Mouse (Mus musculus): Measurements from ENCODE around the gene Brix1. TPM values are rescaled to one million over a fixed set of nuclear protein-coding genes. Genes with fewer than 3 reads are reported as not detected.

Gene Brix1
- total RNA-seq, 1 experiment = 54.7 TPM

GRCm38 (mm10) chr15:10490101-10490500, 4.4 kb upstream of the Brix1 start:
- Histone ChIP-seq H3K36me3 (ENCODE audit: control insufficient read depth, insufficient read depth, low read length, poor library complexity, severe bottlenecking) (peaks cover 34% of the 10 kb centered on the region), H3K4me1 (ENCODE audit: control insufficient read depth in 2 of 2, insufficient read depth in 2 of 2, low read length in 2 of 2, poor library complexity in 1 of 2) (peaks cover 0 to 2% of the 10 kb centered on the region in 2 experiments; a peak in 1 of 4 replicates), H3K27ac (ENCODE audit: insufficient read depth, low read depth, low read length, poor library complexity, severe bottlenecking) (no peak overlapping the region), H3K4me3 (ENCODE audit: insufficient read depth in 1 of 2, low read depth in 1 of 2, low read length in 2 of 2, poor library complexity in 1 of 2, severe bottlenecking in 1 of 2) (no peak overlapping the region), H3K9ac (ENCODE audit: insufficient read depth, low read depth, low read length, poor library complexity, severe bottlenecking) (no peak overlapping the region), H3K9me3 (ENCODE audit: control insufficient read depth, insufficient read depth, low read depth, low read length) (no peaks in the 10 kb centered on the region)
- no peak for TF ChIP-seq HCFC1 (IDR thresholded peaks at IDR 0.05; ENCODE audit: borderline replicate concordance, insufficient read depth, low read length)
- TF ChIP-seq CHD2 (IDR thresholded peaks at IDR 0.05; ENCODE audit: low read depth, low read length) = no peak
- no peak for TF ChIP-seq MAFK (IDR thresholded peaks at IDR 0.05; ENCODE audit: insufficient read depth, low read depth, low read length)
- no peak for TF ChIP-seq ZC3H11A (IDR thresholded peaks at IDR 0.05; ENCODE audit: borderline replicate concordance, low read depth, low read length)
- no peak for TF ChIP-seq ZNF384 (IDR thresholded peaks at IDR 0.05; ENCODE audit: low read depth, low read length)
- in situ Hi-C loops (cut with MboI; ENCODE audit: low sequenced_read_pairs in 2 of 2, unreplicated experiment in 2 of 2) = loop anchor here (10.0 to 25.0 kb wide), 2 partner anchors 385 to 897 kb away; partner anchors contain the start of gene Tars (in 1 of the 2)
- DNase-seq (ENCODE audit: low read depth, low spot score) = no peak

- H3K9ac ChIP-seq (ENCODE audit: insufficient read depth, low read depth, low read length, poor library complexity, severe bottlenecking) = peak overlapping the region; percentile 74
- H3K27ac ChIP-seq (ENCODE audit: insufficient read depth, low read depth, low read length, poor library complexity, severe bottlenecking) = no peak overlapping the region; the same call in 1 of the 2 replicates
- in situ Hi-C loops (cut with MboI; ENCODE audit: low sequenced_read_pairs in 2 of 2, unreplicated experiment in 2 of 2) = loop anchor here in 1 of 2 experiments (25.0 kb wide), 1 partner anchor 900 kb away; the partner anchor contains the start of gene Tars
- H3K9me3 ChIP-seq (ENCODE audit: control insufficient read depth, insufficient read depth, low read depth, low read length) = no peaks in the 10 kb centered on the region
- no peak for DNase-seq (ENCODE audit: low read depth, low spot score)
- TF ChIP-seq HCFC1 (IDR thresholded peaks at IDR 0.05; ENCODE audit: borderline replicate concordance, insufficient read depth, low read length) (no peak), ZNF384 (IDR thresholded peaks at IDR 0.05; ENCODE audit: low read depth, low read length) (no peak)
- H3K4me3 ChIP-seq (ENCODE audit: insufficient read depth in 1 of 2, low read depth in 1 of 2, low read length in 2 of 2, poor library complexity in 1 of 2, severe bottlenecking in 1 of 2) = peak overlapping the region; percentile 90 to 96; a peak in 3 of 4 replicates
- peaks cover 0 to 4% of the 10 kb centered on the region in 2 experiments; a peak in 1 of 4 replicates for H3K4me1 ChIP-seq (ENCODE audit: control insufficient read depth in 2 of 2, insufficient read depth in 2 of 2, low read length in 2 of 2, poor library complexity in 1 of 2)
- H3K36me3 ChIP-seq (ENCODE audit: control insufficient read depth, insufficient read depth, low read length, poor library complexity, severe bottlenecking) = peaks cover 32% of the 10 kb centered on the region
These were observed 1.5 kb upstream of the Brix1 start for GRCm38 (mm10) chr15:10487246-10487645.

GRCm38 (mm10) chr15:10486365-10486839, 655 bp upstream of the Brix1 start:
- Histone ChIP-seq H3K9me3 (ENCODE audit: control insufficient read depth, insufficient read depth, low read depth, low read length) (no peaks in the 10 kb centered on the region), H3K36me3 (ENCODE audit: control insufficient read depth, insufficient read depth, low read length, poor library complexity, severe bottlenecking) (peaks cover 32% of the 10 kb centered on the region), H3K27ac (ENCODE audit: insufficient read depth, low read depth, low read length, poor library complexity, severe bottlenecking) (peak overlapping the region; percentile 74), H3K4me1 (ENCODE audit: control insufficient read depth in 2 of 2, insufficient read depth in 2 of 2, low read length in 2 of 2, poor library complexity in 1 of 2) (peaks cover 0 to 4% of the 10 kb centered on the region in 2 experiments; a peak in 1 of 4 replicates), H3K4me3 (ENCODE audit: insufficient read depth in 1 of 2, low read depth in 1 of 2, low read length in 2 of 2, poor library complexity in 1 of 2, severe bottlenecking in 1 of 2) (peak overlapping the region; percentile 90 to 96), H3K9ac (ENCODE audit: insufficient read depth, low read depth, low read length, poor library complexity, severe bottlenecking) (peak overlapping the region; percentile 89)
- TF ChIP-seq HCFC1 (IDR thresholded peaks at IDR 0.05; ENCODE audit: borderline replicate concordance, insufficient read depth, low read length) = no peak
- no peak for TF ChIP-seq ZC3H11A (IDR thresholded peaks at IDR 0.05; ENCODE audit: borderline replicate concordance, low read depth, low read length)
- no peak for TF ChIP-seq MAFK (IDR thresholded peaks at IDR 0.05; ENCODE audit: insufficient read depth, low read depth, low read length)
- DNase-seq (ENCODE audit: low read depth, low spot score) = no peak
- in situ Hi-C loops (cut with MboI; ENCODE audit: low sequenced_read_pairs in 2 of 2, unreplicated experiment in 2 of 2) = loop anchor here in 1 of 2 experiments (25.0 kb wide), 1 partner anchor 901 kb away; the partner anchor contains the start of gene Tars

GRCm38 (mm10) chr15:10470941-10471340, 14.8 kb downstream of the Brix1 start:
- peak overlapping the region; percentile 66 to 79 for H3K4me3 ChIP-seq (ENCODE audit: insufficient read depth in 1 of 2, low read depth in 1 of 2, low read length in 2 of 2, poor library complexity in 1 of 2, severe bottlenecking in 1 of 2)
- DNase-seq (ENCODE audit: low read depth, low spot score) = no peak
- H3K9me3 ChIP-seq (ENCODE audit: control insufficient read depth, insufficient read depth, low read depth, low read length) = no peaks in the 10 kb centered on the region
- in situ Hi-C loops (cut with MboI; ENCODE audit: low sequenced_read_pairs in 2 of 2, unreplicated experiment in 2 of 2) = no loop called here
- H3K36me3 ChIP-seq (ENCODE audit: control insufficient read depth, insufficient read depth, low read length, poor library complexity, severe bottlenecking) = peaks cover 5% of the 10 kb centered on the region
- H3K4me1 ChIP-seq (ENCODE audit: control insufficient read depth in 2 of 2, insufficient read depth in 2 of 2, low read length in 2 of 2, poor library complexity in 1 of 2) = peaks cover 4% of the 10 kb centered on the region in 2 experiments
- H3K9ac ChIP-seq (ENCODE audit: insufficient read depth, low read depth, low read length, poor library complexity, severe bottlenecking) = peak overlapping the region; percentile 76; the same call in 1 of the 2 replicates
- TF ChIP-seq ZNF384 (IDR thresholded peaks at IDR 0.05; ENCODE audit: low read depth, low read length) (no peak), HCFC1 (IDR thresholded peaks at IDR 0.05; ENCODE audit: borderline replicate concordance, insufficient read depth, low read length) (no peak), ZC3H11A (IDR thresholded peaks at IDR 0.05; ENCODE audit: borderline replicate concordance, low read depth, low read length) (no peak), MAFK (IDR thresholded peaks at IDR 0.05; ENCODE audit: insufficient read depth, low read depth, low read length) (no peak), CHD2 (IDR thresholded peaks at IDR 0.05; ENCODE audit: low read depth, low read length) (no peak)
- peak overlapping the region; percentile 99 for H3K27ac ChIP-seq (ENCODE audit: insufficient read depth, low read depth, low read length, poor library complexity, severe bottlenecking)
